Mouse (Mus musculus): ENCODE measurements around the gene Olfr322. TPM values are rescaled to one million over a fixed set of nuclear protein-coding genes. Genes with fewer than 3 reads are reported as not detected.

Olfr322 gene
- polyA plus RNA-seq, 2 experiments = 0.07 TPM; not detected in 1

- no peak overlapping the region for H3K4me3 ChIP-seq (ENCODE audit: insufficient read depth in 1 of 2, low read depth in 2 of 2, low read length in 2 of 2)
- no peaks in the 10 kb centered on the region for H3K9me3 ChIP-seq (ENCODE audit: control insufficient read depth, low read length)
- ATAC-seq (ENCODE audit: insufficient read depth) = no peak
- no peak overlapping the region; the same call in 1 of the 2 replicates for H3K27ac ChIP-seq
- no peak overlapping the region for H3K4me2 ChIP-seq (ENCODE audit: low read depth)
- no peak for TF ChIP-seq EP300 (IDR thresholded peaks at IDR 0.05; ENCODE audit: low read depth)
- TF ChIP-seq CTCF (IDR thresholded peaks at IDR 0.05; ENCODE audit: low read depth) = no peak
- DNase-seq (ENCODE audit: low read depth in 3 of 3, low spot score in 3 of 3) = no peak
- peaks cover 18 to 22% of the 10 kb centered on the region in 2 experiments for H3K4me1 ChIP-seq (replicated peaks; ENCODE audit: control insufficient read depth in 2 of 2, insufficient read depth in 2 of 2, low read length in 1 of 2)
- no peak overlapping the region for H3K9ac ChIP-seq (replicated peaks)
- H3K36me3 ChIP-seq (replicated peaks; ENCODE audit: control insufficient read depth, insufficient read depth, low read depth) = peaks cover 8% of the 10 kb centered on the region
- WGBS (ENCODE audit: insufficient replicate concordance) = 67% methylated on average over 7 of the region's 7 CpGs
- H3K27me3 ChIP-seq (ENCODE audit: control insufficient read depth, insufficient read depth, low read length) = no peaks in the 10 kb centered on the region
Observed at GRCm38 (mm10) chr11:58638176-58638701, 20.3 kb upstream of the Olfr322 start.

- H3K27ac ChIP-seq = peak within 1 kb of the TSS; percentile 98
- peaks cover 21 to 25% of the 10 kb centered on the region in 2 experiments for H3K4me1 ChIP-seq (replicated peaks; ENCODE audit: control insufficient read depth in 2 of 2, insufficient read depth in 2 of 2, low read length in 1 of 2)
- H3K4me3 ChIP-seq (ENCODE audit: insufficient read depth in 1 of 2, low read depth in 2 of 2, low read length in 2 of 2) = peak within 1 kb of the TSS; percentile 77 to 80
- H3K27me3 ChIP-seq (ENCODE audit: control insufficient read depth, insufficient read depth, low read length) = no peaks in the 10 kb centered on the region
- H3K36me3 ChIP-seq (replicated peaks; ENCODE audit: control insufficient read depth, insufficient read depth, low read depth) = peaks cover 27% of the 10 kb centered on the region
- H3K9me3 ChIP-seq (ENCODE audit: control insufficient read depth, low read length) = no peaks in the 10 kb centered on the region
- DNase-seq (ENCODE audit: low read depth in 3 of 3, low spot score in 3 of 3) = peak in 1 of 3 experiments; percentile 58
- WGBS (ENCODE audit: insufficient replicate concordance) = 2% methylated on average over 34 of the region's 34 CpGs
- peak within 1 kb of the TSS; percentile 98 for H3K9ac ChIP-seq (replicated peaks)
- 0 out of 2 replicates have a peak, but pooled peaks have one; percentile 8 for TF ChIP-seq EP300 (IDR thresholded peaks at IDR 0.05; ENCODE audit: low read depth)
- TF ChIP-seq CTCF (IDR thresholded peaks at IDR 0.05; ENCODE audit: low read depth) = peak; percentile 18; the same call in 1 of the 2 replicates
- ATAC-seq (ENCODE audit: insufficient read depth) = peak; percentile 45
- peak within 1 kb of the TSS; percentile 75 for H3K4me2 ChIP-seq (ENCODE audit: low read depth)
Observed at GRCm38 (mm10) chr11:58640272-58640867, 18.2 kb upstream of the Olfr322 start, which contains the start of gene Trim58. Trim58 (plus strand) TSS chr11:58640465.

GRCm38 (mm10) chr11:58641057-58641456, 17.5 kb upstream of the Olfr322 start:
- ATAC-seq (ENCODE audit: insufficient read depth) (peak; percentile 78), DNase-seq (ENCODE audit: low read depth in 3 of 3, low spot score in 3 of 3) (peak; percentile 76 to 85 (median 76))
- peaks cover 34% of the 10 kb centered on the region for H3K36me3 ChIP-seq (replicated peaks; ENCODE audit: control insufficient read depth, insufficient read depth, low read depth)
- H3K4me3 ChIP-seq (ENCODE audit: insufficient read depth in 1 of 2, low read depth in 2 of 2, low read length in 2 of 2) = peak overlapping the region; percentile 77 to 80
- H3K4me1 ChIP-seq (replicated peaks; ENCODE audit: control insufficient read depth in 2 of 2, insufficient read depth in 2 of 2, low read length in 1 of 2) = peaks cover 21 to 25% of the 10 kb centered on the region in 2 experiments
- no peaks in the 10 kb centered on the region for H3K27me3 ChIP-seq (ENCODE audit: control insufficient read depth, insufficient read depth, low read length)
- peak; percentile 53 for TF ChIP-seq EP300 (IDR thresholded peaks at IDR 0.05; ENCODE audit: low read depth)
- TF ChIP-seq CTCF (IDR thresholded peaks at IDR 0.05; ENCODE audit: low read depth) = no peak
- peak overlapping the region; percentile 75 for H3K4me2 ChIP-seq (ENCODE audit: low read depth)
- WGBS (ENCODE audit: insufficient replicate concordance) = 5% methylated on average over 13 of the region's 14 CpGs
- peak overlapping the region; percentile 98 for H3K27ac ChIP-seq
- H3K9ac ChIP-seq (replicated peaks) = peak overlapping the region; percentile 98
- H3K9me3 ChIP-seq (ENCODE audit: control insufficient read depth, low read length) = no peaks in the 10 kb centered on the region

- DNase-seq (ENCODE audit: low read depth in 3 of 3, low spot score in 3 of 3) (peak; percentile 93 to 94 (median 94)), ATAC-seq (ENCODE audit: insufficient read depth) (peak; percentile 97)
- H3K27ac ChIP-seq = peak overlapping the region; percentile 98
- H3K36me3 ChIP-seq (replicated peaks; ENCODE audit: control insufficient read depth, insufficient read depth, low read depth) = peaks cover 41% of the 10 kb centered on the region
- peak overlapping the region; percentile 77 to 80 for H3K4me3 ChIP-seq (ENCODE audit: insufficient read depth in 1 of 2, low read depth in 2 of 2, low read length in 2 of 2)
- H3K4me1 ChIP-seq (replicated peaks; ENCODE audit: control insufficient read depth in 2 of 2, insufficient read depth in 2 of 2, low read length in 1 of 2) = peaks cover 20 to 24% of the 10 kb centered on the region in 2 experiments
- TF ChIP-seq CTCF (IDR thresholded peaks at IDR 0.05; ENCODE audit: low read depth) = no peak
- peak; percentile 95 for TF ChIP-seq EP300 (IDR thresholded peaks at IDR 0.05; ENCODE audit: low read depth)
- H3K9ac ChIP-seq (replicated peaks) = peak overlapping the region; percentile 98
- H3K27me3 ChIP-seq (ENCODE audit: control insufficient read depth, insufficient read depth, low read length) = no peaks in the 10 kb centered on the region
- no peaks in the 10 kb centered on the region for H3K9me3 ChIP-seq (ENCODE audit: control insufficient read depth, low read length)
- H3K4me2 ChIP-seq (ENCODE audit: low read depth) = peak overlapping the region; percentile 75
- 33% methylated on average over 13 of the region's 13 CpGs for WGBS (ENCODE audit: insufficient replicate concordance)
Observed at GRCm38 (mm10) chr11:58641638-58642358, 16.8 kb upstream of the Olfr322 start.

DNA sequence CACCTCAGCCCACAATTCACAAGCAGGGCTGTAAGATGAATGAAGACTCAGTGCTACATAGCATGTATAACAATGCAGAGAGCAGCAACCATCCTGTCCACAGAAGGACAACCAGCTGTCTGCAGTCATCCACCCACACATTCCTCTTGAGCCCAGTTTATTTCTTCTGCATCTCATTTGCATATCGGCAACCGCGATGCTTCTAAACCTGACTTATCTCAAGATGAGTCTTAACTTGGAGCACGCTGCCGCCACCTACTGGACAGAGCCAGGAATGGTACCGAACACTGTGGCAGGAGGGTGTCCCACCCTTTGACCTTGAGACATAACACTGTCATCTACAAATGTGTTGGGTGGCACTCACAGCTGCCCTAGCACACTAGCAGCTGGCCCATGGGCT, 15.2 kb upstream of the Olfr322 start:
- DNase-seq (ENCODE audit: low read depth in 3 of 3, low spot score in 3 of 3) (peak; percentile 82 to 90 (median 89)), ATAC-seq (ENCODE audit: insufficient read depth) (no peak)
- H3K27me3 ChIP-seq (ENCODE audit: control insufficient read depth, insufficient read depth, low read length) = no peaks in the 10 kb centered on the region
- no peaks in the 10 kb centered on the region for H3K9me3 ChIP-seq (ENCODE audit: control insufficient read depth, low read length)
- TF ChIP-seq EP300 (IDR thresholded peaks at IDR 0.05; ENCODE audit: low read depth) = no peak
- peak; percentile 99 for TF ChIP-seq CTCF (IDR thresholded peaks at IDR 0.05; ENCODE audit: low read depth)
- peak overlapping the region; percentile 7 to 77; a peak in 3 of 4 replicates for H3K4me3 ChIP-seq (ENCODE audit: insufficient read depth in 1 of 2, low read depth in 2 of 2, low read length in 2 of 2)
- H3K4me1 ChIP-seq (replicated peaks; ENCODE audit: control insufficient read depth in 2 of 2, insufficient read depth in 2 of 2, low read length in 1 of 2) = peaks cover 19 to 23% of the 10 kb centered on the region in 2 experiments
- H3K4me2 ChIP-seq (ENCODE audit: low read depth) = peak overlapping the region; percentile 75
- peaks cover 57% of the 10 kb centered on the region for H3K36me3 ChIP-seq (replicated peaks; ENCODE audit: control insufficient read depth, insufficient read depth, low read depth)
- WGBS (ENCODE audit: insufficient replicate concordance) = 24% methylated on average over 6 of the region's 6 CpGs
- peak overlapping the region; percentile 66 for H3K9ac ChIP-seq (replicated peaks)
- peak overlapping the region; percentile 98 for H3K27ac ChIP-seq

All from liver, embryonic 14.5 days (tissue).